Mouse (Mus musculus): ENCODE measurements around the gene U90926. TPM values are rescaled to one million over a fixed set of nuclear protein-coding genes. Genes with fewer than 3 reads are reported as not detected.

Gene U90926
- polyA plus RNA-seq (2015; fragmentation: Nextera tagmentation; extraction: Ambion mirVana), result not detected in 2 replicates

DNA sequence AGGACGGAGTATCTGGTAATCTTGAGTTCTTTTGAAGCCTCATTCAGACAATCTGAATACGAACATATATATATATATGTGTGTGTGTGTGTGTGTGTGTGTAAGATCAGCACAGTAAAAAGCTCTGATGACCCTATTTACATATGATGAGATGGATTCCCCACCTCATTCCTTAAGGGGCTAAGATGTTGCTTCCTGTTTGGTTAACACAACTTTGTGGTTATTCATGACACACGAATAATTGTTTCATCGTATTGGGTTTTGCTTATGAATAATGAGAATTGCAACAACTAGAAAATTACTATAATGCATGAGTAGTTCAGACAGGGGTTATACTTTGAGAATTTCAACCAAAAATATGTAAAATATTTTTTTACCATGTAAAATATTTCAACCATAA is at the start of gene U90926:
U90926 (minus strand) TSS at position 101 of the 400 bp plus-strand sequence.
- no peaks in the 10 kb centered on the region for H3K9me3 ChIP-seq
- H3K4me1 ChIP-seq, result peaks cover 5% of the 10 kb centered on the region; the same call in 1 of the 2 replicates
- H3K36me3 ChIP-seq, result no peaks in the 10 kb centered on the region
- ATAC-seq (replicated peaks), result no peak
- H3K9ac ChIP-seq (replicated peaks), result no peak within 1 kb of the TSS
- WGBS, result 95% methylated on average over 4 of the region's 4 CpGs
- no peaks in the 10 kb centered on the region for H3K27me3 ChIP-seq
- H3K4me2 ChIP-seq (replicated peaks), result no peak within 1 kb of the TSS
- H3K4me3 ChIP-seq, result no peak within 1 kb of the TSS
- no peak within 1 kb of the TSS for H3K27ac ChIP-seq (replicated peaks)

DNA sequence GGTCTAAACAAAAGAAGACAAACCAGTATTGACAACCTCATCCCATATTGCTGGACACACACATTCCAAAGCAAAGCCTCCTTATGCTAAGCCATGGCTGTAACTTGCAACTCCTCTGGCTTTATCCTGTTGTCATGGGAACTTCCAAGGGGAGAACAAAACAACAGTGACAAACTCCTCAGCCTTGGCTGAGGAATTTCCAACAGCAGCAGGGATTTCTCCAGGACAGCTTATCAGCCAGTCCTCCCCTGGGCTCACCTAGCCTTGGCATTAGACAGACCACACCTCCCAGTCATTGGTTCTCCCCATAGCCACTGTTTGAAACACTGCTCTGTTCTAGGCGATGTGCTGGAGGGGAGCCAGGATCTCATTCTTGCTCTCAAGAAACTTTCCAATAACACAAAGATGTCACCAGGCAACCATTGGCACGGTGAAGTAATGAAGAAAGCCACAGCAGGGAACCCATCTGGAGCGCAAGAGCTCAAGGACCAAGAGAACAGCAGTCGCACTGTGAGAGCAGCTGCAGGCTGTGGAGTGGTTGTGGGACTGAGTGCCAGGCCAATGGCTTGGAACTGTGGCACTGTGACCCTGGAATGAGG is 48.7 kb upstream of the U90926 start:
- peaks cover 12% of the 10 kb centered on the region for H3K4me1 ChIP-seq
- H3K9me3 ChIP-seq, result no peaks in the 10 kb centered on the region
- H3K27me3 ChIP-seq, result no peaks in the 10 kb centered on the region
- no peaks in the 10 kb centered on the region for H3K36me3 ChIP-seq
- no peak overlapping the region for H3K4me2 ChIP-seq (replicated peaks)
- ATAC-seq (replicated peaks), result peak; percentile 92
- H3K27ac ChIP-seq (replicated peaks), result peak overlapping the region; percentile 49; the same call in 1 of the 2 replicates
- no peak overlapping the region for H3K4me3 ChIP-seq
- H3K9ac ChIP-seq (replicated peaks), result no peak overlapping the region
- 5% methylated on average over 4 of the region's 4 CpGs for WGBS

DNA sequence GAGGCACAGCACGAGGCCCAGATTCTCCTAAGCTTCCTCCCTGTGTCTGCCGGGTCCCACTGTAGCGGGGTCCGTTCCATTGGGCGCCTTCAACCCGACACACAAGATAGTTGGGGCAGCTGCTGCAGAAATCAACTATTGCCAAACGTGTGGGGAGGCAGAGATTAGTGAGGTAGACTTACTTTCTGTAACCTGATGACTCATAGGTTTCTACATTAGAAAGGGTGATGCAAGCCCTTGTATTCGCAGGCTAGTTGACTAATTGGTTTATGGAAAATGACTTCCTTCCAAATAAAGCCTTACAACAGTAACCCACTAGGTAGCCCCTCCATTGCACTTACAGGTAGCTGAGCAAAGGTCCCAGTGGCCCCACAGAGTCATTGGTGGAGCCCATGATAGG is 47.4 kb upstream of the U90926 start:
- H3K4me3 ChIP-seq, result no peak overlapping the region

DNA sequence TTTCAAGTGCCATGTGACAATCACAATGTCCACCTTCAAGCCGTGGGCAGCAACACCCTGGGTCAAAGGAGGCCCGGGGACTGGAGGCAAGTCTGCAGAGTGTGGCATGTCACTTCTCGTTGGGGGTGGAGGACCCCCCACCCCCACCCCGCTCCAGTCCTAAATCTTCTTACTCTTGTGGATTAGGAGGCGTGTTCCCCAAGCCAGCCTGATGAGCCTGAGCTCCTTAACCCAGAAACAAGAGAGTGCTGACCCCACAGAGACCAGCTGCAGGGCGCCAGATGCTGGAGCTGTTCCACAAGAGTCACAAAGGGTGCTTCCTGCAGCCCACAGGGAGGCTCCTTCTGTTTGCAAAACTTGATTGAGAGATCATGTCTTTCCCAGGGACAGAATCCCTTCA is 41.0 kb upstream of the U90926 start, which contains the start of gene Ppef2:
Ppef2 (minus strand) TSS at position 61 of the 400 bp plus-strand sequence.
- Histone ChIP-seq H3K4me3 (no peak within 1 kb of the TSS), H3K4me2 (replicated peaks) (no peak within 1 kb of the TSS), H3K9ac (replicated peaks) (no peak within 1 kb of the TSS), H3K36me3 (no peaks in the 10 kb centered on the region), H3K27me3 (no peaks in the 10 kb centered on the region), H3K4me1 (peaks cover 9% of the 10 kb centered on the region), H3K27ac (replicated peaks) (no peak within 1 kb of the TSS), H3K9me3 (no peaks in the 10 kb centered on the region)
- WGBS, result 10% methylated on average over 6 of the region's 6 CpGs
- no peak for ATAC-seq (replicated peaks)

More for the DNA sequence above, 47.4 kb upstream of the U90926 start:
- H3K4me1 ChIP-seq, result peaks cover 12% of the 10 kb centered on the region
- 92% methylated on average over 8 of the region's 8 CpGs for WGBS
- H3K4me2 ChIP-seq (replicated peaks), result no peak overlapping the region
- no peak overlapping the region for H3K9ac ChIP-seq (replicated peaks)
- no peak overlapping the region for H3K27ac ChIP-seq (replicated peaks)
- no peaks in the 10 kb centered on the region for H3K9me3 ChIP-seq
- H3K36me3 ChIP-seq, result no peaks in the 10 kb centered on the region
- H3K27me3 ChIP-seq, result no peaks in the 10 kb centered on the region
- ATAC-seq (replicated peaks), result no peak

- no peak overlapping the region for H3K27ac ChIP-seq (replicated peaks)
- no peak overlapping the region for H3K9ac ChIP-seq (replicated peaks)
- WGBS, result 79% methylated on average over 6 of the region's 6 CpGs
- H3K4me1 ChIP-seq, result peaks cover 9% of the 10 kb centered on the region
- no peak overlapping the region for H3K4me3 ChIP-seq
- H3K27me3 ChIP-seq, result no peaks in the 10 kb centered on the region
- no peaks in the 10 kb centered on the region for H3K9me3 ChIP-seq
- no peak for ATAC-seq (replicated peaks)
- H3K36me3 ChIP-seq, result no peaks in the 10 kb centered on the region
- no peak overlapping the region for H3K4me2 ChIP-seq (replicated peaks)
These were observed 39.3 kb upstream of the U90926 start for GRCm38 (mm10) chr5:92254476-92254875.

GRCm38 (mm10) chr5:92252797-92253343 is 37.7 kb upstream of the U90926 start:
- WGBS, result 17% methylated on average over 18 of the region's 18 CpGs
- peak overlapping the region; percentile 40 for H3K4me2 ChIP-seq (replicated peaks)
- H3K36me3 ChIP-seq, result no peaks in the 10 kb centered on the region
- peak overlapping the region; percentile 19 for H3K4me3 ChIP-seq
- no peak overlapping the region for H3K27ac ChIP-seq (replicated peaks)
- peaks cover 9% of the 10 kb centered on the region for H3K4me1 ChIP-seq
- peak overlapping the region; percentile 26 for H3K9ac ChIP-seq (replicated peaks)
- no peaks in the 10 kb centered on the region for H3K9me3 ChIP-seq
- no peaks in the 10 kb centered on the region for H3K27me3 ChIP-seq
- ATAC-seq (replicated peaks), result peak; percentile 61

GRCm38 (mm10) chr5:92252031-92252430 is 36.8 kb upstream of the U90926 start:
- no peaks in the 10 kb centered on the region for H3K27me3 ChIP-seq
- ATAC-seq (replicated peaks), result no peak
- H3K9me3 ChIP-seq, result no peaks in the 10 kb centered on the region
- no peak overlapping the region for H3K9ac ChIP-seq (replicated peaks)
- H3K4me2 ChIP-seq (replicated peaks), result no peak overlapping the region
- no peak overlapping the region for H3K27ac ChIP-seq (replicated peaks)
- no peak overlapping the region for H3K4me3 ChIP-seq
- 93% methylated on average over 6 of the region's 6 CpGs for WGBS
- H3K36me3 ChIP-seq, result no peaks in the 10 kb centered on the region
- H3K4me1 ChIP-seq, result peaks cover 9% of the 10 kb centered on the region

DNA sequence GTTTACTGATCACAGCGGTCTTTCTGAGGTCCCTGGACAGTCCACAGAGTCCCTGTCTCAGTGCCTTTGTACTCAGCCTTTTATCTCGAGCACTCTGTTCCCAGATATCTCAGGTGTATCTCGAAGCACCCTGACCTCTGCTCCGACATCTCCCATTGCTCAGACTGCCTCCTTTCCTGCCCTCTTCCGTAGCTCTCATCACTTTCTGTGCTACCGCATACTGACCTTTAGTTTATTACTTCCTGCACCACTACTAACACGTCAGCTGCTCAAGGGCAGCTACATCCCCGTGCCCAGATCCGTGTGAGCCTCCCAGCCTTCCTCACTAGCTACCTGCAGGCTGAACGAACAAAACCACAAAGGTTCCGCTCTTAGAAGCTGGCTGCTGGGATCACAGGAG is 33.4 kb upstream of the U90926 start:
- Histone ChIP-seq H3K4me1 (peaks cover 9% of the 10 kb centered on the region), H3K4me2 (replicated peaks) (no peak overlapping the region), H3K4me3 (no peak overlapping the region), H3K27ac (replicated peaks) (no peak overlapping the region), H3K9ac (replicated peaks) (no peak overlapping the region), H3K36me3 (no peaks in the 10 kb centered on the region), H3K27me3 (no peaks in the 10 kb centered on the region), H3K9me3 (no peaks in the 10 kb centered on the region)
- WGBS, result 86% methylated on average over 11 of the region's 11 CpGs
- ATAC-seq (replicated peaks), result no peak

DNA sequence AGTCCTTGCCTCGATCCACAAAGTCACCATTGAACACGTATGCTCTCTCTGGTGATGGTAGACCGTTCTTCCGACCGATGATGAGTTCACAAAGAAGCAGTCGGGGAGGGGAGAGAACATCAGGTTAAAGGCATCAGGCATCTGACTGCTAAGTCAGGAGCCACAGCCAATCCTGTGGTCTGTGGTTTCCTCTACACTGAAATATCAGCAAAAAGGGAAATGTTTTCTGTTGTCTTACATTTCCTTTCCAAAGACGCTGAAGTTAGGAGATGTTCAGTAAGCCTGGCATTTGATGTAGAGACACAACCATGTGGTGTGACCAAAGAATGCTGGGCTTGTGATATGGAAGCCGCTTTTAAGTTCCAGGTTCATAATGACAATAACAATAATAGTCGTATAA is 30.3 kb upstream of the U90926 start:
- no peak for ATAC-seq (replicated peaks)
- H3K4me3 ChIP-seq, result no peak overlapping the region
- no peaks in the 10 kb centered on the region for H3K36me3 ChIP-seq
- H3K27ac ChIP-seq (replicated peaks), result no peak overlapping the region
- no peak overlapping the region for H3K4me2 ChIP-seq (replicated peaks)
- H3K27me3 ChIP-seq, result no peaks in the 10 kb centered on the region
- H3K9ac ChIP-seq (replicated peaks), result no peak overlapping the region
- no peaks in the 10 kb centered on the region for H3K9me3 ChIP-seq
- WGBS, result 92% methylated on average over 9 of the region's 9 CpGs
- H3K4me1 ChIP-seq, result no peaks in the 10 kb centered on the region

DNA sequence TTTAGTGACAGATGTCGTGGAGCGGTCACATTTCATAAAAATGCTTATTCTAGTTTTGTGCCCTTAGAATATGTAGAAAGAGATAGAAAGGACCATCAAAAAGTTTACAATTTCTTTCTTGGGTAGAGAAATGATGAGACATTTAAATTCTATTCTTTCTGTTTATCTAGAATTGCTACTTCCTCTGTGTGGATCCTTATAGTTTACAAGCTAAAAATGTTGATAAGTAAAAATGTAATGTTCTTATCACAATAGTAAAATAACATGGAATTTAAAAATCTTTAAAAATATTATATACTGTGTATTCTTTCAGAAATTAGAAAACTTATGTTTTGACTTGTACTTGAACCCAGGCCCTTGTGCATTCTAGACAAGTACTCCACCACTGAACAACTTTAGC is 29.7 kb upstream of the U90926 start:
- no peak for ATAC-seq (replicated peaks)
- no peak overlapping the region for H3K4me2 ChIP-seq (replicated peaks)
- no peaks in the 10 kb centered on the region for H3K9me3 ChIP-seq
- H3K27me3 ChIP-seq, result no peaks in the 10 kb centered on the region
- 100% methylated on average over 2 of the region's 2 CpGs for WGBS
- no peak overlapping the region for H3K27ac ChIP-seq (replicated peaks)
- no peaks in the 10 kb centered on the region for H3K36me3 ChIP-seq
- peaks cover under 1% of the 10 kb centered on the region; the same call in 1 of the 2 replicates for H3K4me1 ChIP-seq
- no peak overlapping the region for H3K9ac ChIP-seq (replicated peaks)
- H3K4me3 ChIP-seq, result no peak overlapping the region

- H3K27ac ChIP-seq (replicated peaks), result no peak overlapping the region
- no peak overlapping the region for H3K9ac ChIP-seq (replicated peaks)
- no peaks in the 10 kb centered on the region for H3K36me3 ChIP-seq
- no peaks in the 10 kb centered on the region for H3K9me3 ChIP-seq
- H3K4me1 ChIP-seq, result peaks cover 4% of the 10 kb centered on the region; the same call in 1 of the 2 replicates
- no peak overlapping the region for H3K4me3 ChIP-seq
- no peaks in the 10 kb centered on the region for H3K27me3 ChIP-seq
- 74% methylated on average over 12 of the region's 12 CpGs for WGBS
- ATAC-seq (replicated peaks), result peak; percentile 71
- no peak overlapping the region for H3K4me2 ChIP-seq (replicated peaks)
These were observed 25.6 kb upstream of the U90926 start for GRCm38 (mm10) chr5:92240769-92241168.

DNA sequence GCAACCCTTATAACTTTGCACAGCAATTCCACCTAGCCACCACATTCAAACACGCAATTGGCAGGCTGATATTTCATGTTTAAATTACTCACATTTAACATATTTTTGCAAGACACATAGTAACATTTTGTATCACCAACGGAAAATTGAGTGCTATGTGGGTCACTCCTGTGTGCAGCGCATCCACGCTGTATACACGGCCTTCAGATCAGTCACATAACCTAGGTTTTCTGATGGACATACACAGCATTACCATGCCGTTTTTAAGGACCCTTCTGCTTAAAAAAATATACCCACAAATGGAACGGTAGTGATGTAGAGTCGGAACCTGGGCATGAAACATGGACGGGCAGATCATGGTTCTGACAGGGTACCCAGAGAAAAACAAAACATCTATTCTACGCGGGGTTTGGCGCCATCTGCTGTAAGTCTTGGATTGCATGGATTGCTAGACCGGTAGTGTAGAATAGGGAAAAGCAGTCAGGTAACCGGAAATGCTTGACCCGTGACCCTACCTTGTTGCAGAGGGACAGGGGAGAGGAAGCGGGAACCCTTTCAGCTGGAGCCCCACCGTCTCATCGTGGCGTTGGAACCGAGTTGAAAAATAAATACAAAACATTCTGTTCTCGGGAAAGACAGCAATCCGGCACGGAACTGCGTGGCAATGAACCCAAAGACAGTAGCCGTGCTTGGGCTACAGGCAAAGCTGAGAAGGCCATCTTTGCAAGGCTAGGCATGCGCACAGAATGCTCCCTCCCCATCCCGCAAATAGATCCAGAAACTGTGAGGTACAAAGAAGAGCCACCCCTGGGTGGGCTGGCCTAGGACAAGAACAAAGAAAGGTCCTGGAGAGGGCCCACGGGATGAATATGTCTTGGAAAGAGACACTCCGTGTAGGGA is 24.4 kb upstream of the U90926 start:
- Histone ChIP-seq H3K27me3 (no peaks in the 10 kb centered on the region), H3K4me1 (peaks cover 4% of the 10 kb centered on the region; the same call in 1 of the 2 replicates), H3K9me3 (no peaks in the 10 kb centered on the region), H3K9ac (replicated peaks) (no peak overlapping the region), H3K4me3 (peak overlapping the region; percentile 8; the same call in 1 of the 2 replicates), H3K36me3 (no peaks in the 10 kb centered on the region), H3K27ac (replicated peaks) (no peak overlapping the region), H3K4me2 (replicated peaks) (peak overlapping the region; percentile 22)
- peak; percentile 46 for ATAC-seq (replicated peaks)
- 43% methylated on average over 29 of the region's 29 CpGs for WGBS

Measured in forebrain, embryonic 15.5 days (tissue).